Mouse (Mus musculus): ENCODE results near the gene Tnfrsf1b. TPM values are rescaled to one million over a fixed set of nuclear protein-coding genes. Genes with fewer than 3 reads are reported as not detected.

The Tnfrsf1b gene
- polyA plus RNA-seq, 1 experiment from 2014 or later: 3.4 TPM

- Histone ChIP-seq H3K9ac (no peak overlapping the region), H3K4me1 (ENCODE audit: insufficient read depth) (no peaks in the 10 kb centered on the region), H3K4me3 (ENCODE audit: low read depth, low read length) (no peak overlapping the region), H3K9me3 (ENCODE audit: low read depth, low read length) (no peaks in the 10 kb centered on the region), H3K27ac (ENCODE audit: low read depth) (no peak overlapping the region), H3K27me3 (ENCODE audit: insufficient read depth, low read length) (no peaks in the 10 kb centered on the region), H3K4me2 (no peak overlapping the region), H3K36me3 (ENCODE audit: insufficient read depth) (no peaks in the 10 kb centered on the region)
- DNase-seq: no peak
- 0 out of 2 replicates have a peak, but pooled peaks have one; percentile 5 for ATAC-seq (ENCODE audit: insufficient read depth)
- 64% methylated on average over 2 of the region's 2 CpGs for WGBS
- no peak for TF ChIP-seq CTCF (IDR thresholded peaks at IDR 0.05; ENCODE audit: low read depth)
These were observed 25.3 kb downstream of the Tnfrsf1b start for GRCm38 (mm10) chr4:145221379-145221778.

GRCm38 (mm10) chr4:145220001-145220400, 26.7 kb downstream of the Tnfrsf1b start:
- H3K36me3 ChIP-seq (ENCODE audit: insufficient read depth): no peaks in the 10 kb centered on the region
- WGBS: 53% methylated on average over 1 of the region's 1 CpGs
- ATAC-seq (ENCODE audit: insufficient read depth) (no peak), DNase-seq (no peak)
- no peak for TF ChIP-seq CTCF (IDR thresholded peaks at IDR 0.05; ENCODE audit: low read depth)
- no peaks in the 10 kb centered on the region for H3K4me1 ChIP-seq (ENCODE audit: insufficient read depth)
- H3K4me2 ChIP-seq: no peak overlapping the region
- H3K9ac ChIP-seq: no peak overlapping the region
- no peaks in the 10 kb centered on the region for H3K9me3 ChIP-seq (ENCODE audit: low read depth, low read length)
- H3K27ac ChIP-seq (ENCODE audit: low read depth): no peak overlapping the region
- H3K4me3 ChIP-seq (ENCODE audit: low read depth, low read length): no peak overlapping the region
- H3K27me3 ChIP-seq (ENCODE audit: insufficient read depth, low read length): no peaks in the 10 kb centered on the region

- no peaks in the 10 kb centered on the region for H3K27me3 ChIP-seq (ENCODE audit: insufficient read depth, low read length)
- H3K9ac ChIP-seq: no peak overlapping the region
- H3K4me3 ChIP-seq (ENCODE audit: low read depth, low read length): no peak overlapping the region
- H3K27ac ChIP-seq (ENCODE audit: low read depth): no peak overlapping the region
- WGBS: 62% methylated on average over 15 of the region's 15 CpGs
- H3K36me3 ChIP-seq (ENCODE audit: insufficient read depth): no peaks in the 10 kb centered on the region
- no peaks in the 10 kb centered on the region for H3K4me1 ChIP-seq (ENCODE audit: insufficient read depth)
- TF ChIP-seq CTCF (IDR thresholded peaks at IDR 0.05; ENCODE audit: low read depth): peak; percentile 52
- no peak for ATAC-seq (ENCODE audit: insufficient read depth)
- H3K9me3 ChIP-seq (ENCODE audit: low read depth, low read length): no peaks in the 10 kb centered on the region
- H3K4me2 ChIP-seq: no peak overlapping the region
- DNase-seq: no peak
These were observed 27.3 kb downstream of the Tnfrsf1b start for GRCm38 (mm10) chr4:145219240-145219985.

GRCm38 (mm10) chr4:145217837-145218236, 28.8 kb downstream of the Tnfrsf1b start:
- H3K36me3 ChIP-seq (ENCODE audit: insufficient read depth): no peaks in the 10 kb centered on the region
- TF ChIP-seq CTCF (IDR thresholded peaks at IDR 0.05; ENCODE audit: low read depth): no peak
- H3K4me1 ChIP-seq (ENCODE audit: insufficient read depth): no peaks in the 10 kb centered on the region
- DNase-seq: no peak
- H3K27ac ChIP-seq (ENCODE audit: low read depth): no peak overlapping the region
- 62% methylated on average over 5 of the region's 5 CpGs for WGBS
- H3K27me3 ChIP-seq (ENCODE audit: insufficient read depth, low read length): no peaks in the 10 kb centered on the region
- ATAC-seq (ENCODE audit: insufficient read depth): no peak
- H3K4me2 ChIP-seq: no peak overlapping the region
- no peaks in the 10 kb centered on the region for H3K9me3 ChIP-seq (ENCODE audit: low read depth, low read length)
- no peak overlapping the region for H3K4me3 ChIP-seq (ENCODE audit: low read depth, low read length)
- H3K9ac ChIP-seq: no peak overlapping the region

- no peaks in the 10 kb centered on the region for H3K27me3 ChIP-seq (ENCODE audit: insufficient read depth, low read length)
- no peaks in the 10 kb centered on the region for H3K4me1 ChIP-seq (ENCODE audit: insufficient read depth)
- ATAC-seq (ENCODE audit: insufficient read depth) (no peak), DNase-seq (no peak)
- 77% methylated on average over 6 of the region's 6 CpGs for WGBS
- H3K4me2 ChIP-seq: no peak overlapping the region
- H3K9ac ChIP-seq: no peak overlapping the region
- H3K36me3 ChIP-seq (ENCODE audit: insufficient read depth): no peaks in the 10 kb centered on the region
- no peak for TF ChIP-seq CTCF (IDR thresholded peaks at IDR 0.05; ENCODE audit: low read depth)
- H3K27ac ChIP-seq (ENCODE audit: low read depth): no peak overlapping the region
- H3K4me3 ChIP-seq (ENCODE audit: low read depth, low read length): no peak overlapping the region
- H3K9me3 ChIP-seq (ENCODE audit: low read depth, low read length): no peaks in the 10 kb centered on the region
These were observed 29.6 kb downstream of the Tnfrsf1b start for GRCm38 (mm10) chr4:145217046-145217445.

- Histone ChIP-seq H3K4me3 (ENCODE audit: low read depth, low read length) (no peak overlapping the region), H3K36me3 (ENCODE audit: insufficient read depth) (no peaks in the 10 kb centered on the region), H3K9me3 (ENCODE audit: low read depth, low read length) (no peaks in the 10 kb centered on the region), H3K4me1 (ENCODE audit: insufficient read depth) (no peaks in the 10 kb centered on the region), H3K9ac (no peak overlapping the region), H3K27ac (ENCODE audit: low read depth) (no peak overlapping the region), H3K4me2 (no peak overlapping the region), H3K27me3 (ENCODE audit: insufficient read depth, low read length) (no peaks in the 10 kb centered on the region)
- no peak for TF ChIP-seq CTCF (IDR thresholded peaks at IDR 0.05; ENCODE audit: low read depth)
- ATAC-seq (ENCODE audit: insufficient read depth): no peak
- DNase-seq: no peak
- WGBS: 69% methylated on average over 2 of the region's 2 CpGs
These were observed 31.3 kb downstream of the Tnfrsf1b start for GRCm38 (mm10) chr4:145215396-145215795.

- H3K27me3 ChIP-seq (ENCODE audit: insufficient read depth, low read length): no peaks in the 10 kb centered on the region
- TF ChIP-seq CTCF (IDR thresholded peaks at IDR 0.05; ENCODE audit: low read depth): no peak
- no peak for DNase-seq
- peak; percentile 64 for ATAC-seq (ENCODE audit: insufficient read depth)
- H3K9me3 ChIP-seq (ENCODE audit: low read depth, low read length): no peaks in the 10 kb centered on the region
- no peak overlapping the region for H3K4me3 ChIP-seq (ENCODE audit: low read depth, low read length)
- H3K4me2 ChIP-seq: no peak overlapping the region
- H3K36me3 ChIP-seq (ENCODE audit: insufficient read depth): no peaks in the 10 kb centered on the region
- H3K27ac ChIP-seq (ENCODE audit: low read depth): no peak overlapping the region
- H3K9ac ChIP-seq: no peak overlapping the region
- no peaks in the 10 kb centered on the region for H3K4me1 ChIP-seq (ENCODE audit: insufficient read depth)
- WGBS: 34% methylated on average over 6 of the region's 6 CpGs
These were observed 31.9 kb downstream of the Tnfrsf1b start for GRCm38 (mm10) chr4:145214786-145215174.
